Mouse (Mus musculus) c-Kit-positive CD71-positive TER-119-positive erythroid progenitor cells, embryonic 14.5 days (primary cell): ENCODE data around the gene Col6a2.

ENCODE experiments used
- DNase-seq: peaks from one replicate; pipeline ENCODE4 v3.0.0-alpha.2; 2013; ENCODE audit warnings: low spot score

Col6a2 gene

DNA sequence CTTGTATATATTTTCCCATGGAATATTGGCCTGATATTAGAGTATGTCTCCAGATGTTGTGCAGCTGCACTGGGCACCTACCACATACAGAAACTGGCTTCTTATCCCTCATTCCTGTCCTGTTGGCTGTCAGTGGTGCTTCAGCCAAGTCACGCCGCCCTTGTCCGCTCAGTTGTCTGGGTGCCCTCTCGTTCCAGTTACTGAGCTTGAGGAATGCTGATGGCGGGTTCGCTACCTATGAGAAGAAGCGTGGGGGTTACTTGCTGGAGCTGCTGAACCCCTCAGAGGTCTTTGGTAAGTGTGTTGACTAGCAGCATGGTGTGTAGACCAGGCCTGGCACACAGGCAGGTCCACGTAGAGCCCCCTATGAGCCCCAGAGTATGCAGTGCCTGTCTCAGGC lies 76.9 kb downstream of the Col6a2 start:
- no peak for DNase-seq
